Mouse (Mus musculus): Measurements from ENCODE around the gene Tmem167b. TPM values are rescaled to one million over a fixed set of nuclear protein-coding genes. Genes with fewer than 3 reads are reported as not detected.

The Tmem167b gene
- polyA plus RNA-seq (2021; fragmentation: Nextera tagmentation), result 35.1 and 36.9 TPM in 2 replicates
- long read RNA-seq, experiment 1, transcript Tmem167b-202 (3 exons, 2,752 nt), result minor isoform, 10 of 117 reads
- long read RNA-seq, experiment 1, transcript Tmem167b-201 (3 exons, 2,864 nt), result major isoform, 95 of 117 reads
- long read RNA-seq, experiment 1, partial matches to known transcripts, result 2 of 117 reads
- long read RNA-seq, experiment 1, other reads (novel, unspliced or antisense), result 10 of 117 reads
- long read RNA-seq, experiment 2, transcript Tmem167b-201 (3 exons, 2,864 nt), result major isoform, 346 of 381 reads
- long read RNA-seq, experiment 2, transcript Tmem167b-202 (3 exons, 2,752 nt), result minor isoform, 20 of 381 reads
- long read RNA-seq, experiment 2, partial matches to known transcripts, result 3 of 381 reads
- long read RNA-seq, experiment 2, other reads (novel, unspliced or antisense), result 12 of 381 reads

GRCm38 (mm10) chr3:108562133-108562730 lies at the start of gene Tmem167b:
TSS of gene Tmem167b (minus strand) at chr3:108562466.

GRCm38 (mm10) chr3:108590786-108591529 lies 28.7 kb upstream of the Tmem167b start, which contains the start of gene Wdr47:
TSS of gene Wdr47 (plus strand) at chr3:108591279.

GRCm38 (mm10) chr3:108571443-108572294 lies 9.4 kb upstream of the Tmem167b start, which contains the start of gene Taf13:
TSS of gene Taf13 (plus strand) at chr3:108571698.

GRCm38 (mm10) chr3:108536517-108537260 lies 25.6 kb downstream of the Tmem167b start, which contains the start of gene 5330417C22Rik:
TSS of gene 5330417C22Rik (minus strand) at chr3:108536536.

GRCm38 (mm10) chr3:108533951-108534350 lies 28.3 kb downstream of the Tmem167b start, which contains the start of gene 1700013F07Rik:
TSS of gene 1700013F07Rik (plus strand) at chr3:108534150.

Small RNA genes within 50 kb of the gene (microRNA-seq; reads per million reads assigned to microRNA genes)
- gene Gm22860, result not detected

Other genes with a start within 250 kb of the Tmem167b start
- gene Mybphl, start 197.6 kb downstream of the Tmem167b start, polyA plus RNA-seq (2021; fragmentation: Nextera tagmentation), result not detected in 2 replicates
- gene Psrc1, start 178.6 kb downstream of the Tmem167b start, polyA plus RNA-seq (2021; fragmentation: Nextera tagmentation), result 8.3 and 10.5 TPM in 2 replicates
- gene Celsr2, start 146.9 kb downstream of the Tmem167b start, polyA plus RNA-seq (2021; fragmentation: Nextera tagmentation), result 32.5 and 41.7 TPM in 2 replicates
- 131 and 140 TPM in 2 replicates for gene Sars, start 117.3 kb downstream of the Tmem167b start, polyA plus RNA-seq (2021; fragmentation: Nextera tagmentation)
- 1.8 and 3.3 TPM in 2 replicates for gene 1700013F07Rik, start 28.3 kb downstream of the Tmem167b start, polyA plus RNA-seq (2021; fragmentation: Nextera tagmentation)
- 24.4 and 26.5 TPM in 2 replicates for gene 5330417C22Rik, start 25.9 kb downstream of the Tmem167b start, polyA plus RNA-seq (2021; fragmentation: Nextera tagmentation)
- gene Taf13, start 9.2 kb upstream of the Tmem167b start, polyA plus RNA-seq (2021; fragmentation: Nextera tagmentation), result 23.9 and 30.7 TPM in 2 replicates
- gene Wdr47, start 28.8 kb upstream of the Tmem167b start, polyA plus RNA-seq (2021; fragmentation: Nextera tagmentation), result 42.4 and 44.0 TPM in 2 replicates
- gene Clcc1, start 91.4 kb upstream of the Tmem167b start, polyA plus RNA-seq (2021; fragmentation: Nextera tagmentation), result 66.9 and 87.7 TPM in 2 replicates
- gene Gpsm2, start 159.8 kb upstream of the Tmem167b start, polyA plus RNA-seq (2021; fragmentation: Nextera tagmentation), result 7.3 and 8.0 TPM in 2 replicates
- gene Aknad1, start 177.2 kb upstream of the Tmem167b start, polyA plus RNA-seq (2021; fragmentation: Nextera tagmentation), result not detected in 2 replicates